Mouse (Mus musculus) myocyte (in vitro differentiated cells): Measurements from ENCODE around the gene Slamf8.

Experiments
- CEBPB ChIP-seq: IDR thresholded peaks from 2 replicates; pipeline ENCODE4 v1.6.1; 2011; ENCODE audit warnings: mild to moderate bottlenecking, moderate library complexity; ENCODE audit not compliant: poor library complexity, insufficient read depth, severe bottlenecking
- E2F4 ChIP-seq: IDR thresholded peaks from one replicate; pipeline ENCODE4 v1.6.1; 2011; ENCODE audit warnings: mild to moderate bottlenecking, control low read depth, moderate library complexity; ENCODE audit not compliant: insufficient read depth
- MAX ChIP-seq: IDR thresholded peaks from one replicate; pipeline ENCODE4 v1.6.1; 2011; ENCODE audit warnings: low read depth, mild to moderate bottlenecking, control low read depth
- MYOD1 ChIP-seq, 3 experiments: IDR thresholded peaks; one replicate each; pipeline ENCODE4 v1.6.1; 2011; ENCODE audit warnings: control low read depth in 2 of 3, low read depth in 2 of 3, mild to moderate bottlenecking in 2 of 3, moderate library complexity in 1 of 3; ENCODE audit not compliant: insufficient read length in 2 of 3, control insufficient read depth in 1 of 3
- MYOG ChIP-seq, 3 experiments: IDR thresholded peaks; one replicate each; pipeline ENCODE4 v1.6.1; 2011; ENCODE audit warnings: control low read depth in 2 of 3, low read depth in 2 of 3, mild to moderate bottlenecking in 2 of 3; ENCODE audit not compliant: insufficient read length in 2 of 3, control insufficient read depth in 1 of 3, insufficient read depth in 1 of 3
- POLR2A ChIP-seq: IDR thresholded peaks from one replicate; pipeline ENCODE4 v1.6.1; 2011; ENCODE audit warnings: low read depth, mild to moderate bottlenecking, control low read depth, moderate library complexity; ENCODE audit not compliant: insufficient read length
- POLR2AphosphoS2 ChIP-seq: IDR thresholded peaks from one replicate; pipeline ENCODE4 v1.6.1; 2011; ENCODE audit warnings: low read depth, control low read depth; ENCODE audit not compliant: insufficient read length
- TCF12 ChIP-seq: IDR thresholded peaks from one replicate; pipeline ENCODE4 v1.6.1; 2011; ENCODE audit warnings: mild to moderate bottlenecking, control low read depth; ENCODE audit not compliant: poor library complexity, insufficient read depth, severe bottlenecking
- TCF3 ChIP-seq: IDR thresholded peaks from one replicate; pipeline ENCODE4 v1.6.1; 2011; ENCODE audit warnings: low read depth, control low read depth; ENCODE audit not compliant: insufficient read length
- USF1 ChIP-seq: IDR thresholded peaks from one replicate; pipeline ENCODE4 v1.6.1; 2011; ENCODE audit warnings: low read depth, mild to moderate bottlenecking, control low read depth, moderate library complexity

- no peak for TF ChIP-seq POLR2A
- no peak for TF ChIP-seq MYOD1 (IDR thresholded peaks at IDR 0.05; ENCODE audit: control insufficient read depth in 1 of 3, insufficient read length in 2 of 3, low read depth in 2 of 3)
- no peak for TF ChIP-seq MAX
- TF ChIP-seq E2F4: no peak
- no peak for TF ChIP-seq MYOG (IDR thresholded peaks at IDR 0.05; ENCODE audit: control insufficient read depth in 1 of 3, insufficient read depth in 1 of 3, insufficient read length in 2 of 3, low read depth in 2 of 3)
- TF ChIP-seq CEBPB: no peak
- TF ChIP-seq POLR2AphosphoS2: no peak
- TF ChIP-seq TCF3: no peak
- TF ChIP-seq TCF12: no peak
- TF ChIP-seq USF1: no peak
Measured at GRCm38 (mm10) chr1:172566131-172566530, 24.2 kb downstream of the Slamf8 start.
